Mouse (Mus musculus) heart, adult 2 months (tissue): ENCODE measurements around the gene Zfand6.

ENCODE experiments used
- CTCF ChIP-seq: fragments of 200-600 bp; IDR thresholded peaks from 2 replicates; pipeline ENCODE4 v1.8.1; 2022; ENCODE audit warnings: antibody characterized with exemption, mild to moderate bottlenecking, moderate library complexity
- EP300 ChIP-seq: fragments of 200-500 bp; IDR thresholded peaks from 2 replicates; pipeline ENCODE4 v1.6.1; 2011; ENCODE audit warnings: low read depth, low read length, control low read depth; ENCODE audit not compliant: insufficient read depth
- POLR2A ChIP-seq: fragments of 200-500 bp; IDR thresholded peaks from 2 replicates; pipeline ENCODE4 v1.6.1; 2011; ENCODE audit warnings: mild to moderate bottlenecking, low read depth, low read length, control low read depth; ENCODE audit not compliant: insufficient read depth

DNA sequence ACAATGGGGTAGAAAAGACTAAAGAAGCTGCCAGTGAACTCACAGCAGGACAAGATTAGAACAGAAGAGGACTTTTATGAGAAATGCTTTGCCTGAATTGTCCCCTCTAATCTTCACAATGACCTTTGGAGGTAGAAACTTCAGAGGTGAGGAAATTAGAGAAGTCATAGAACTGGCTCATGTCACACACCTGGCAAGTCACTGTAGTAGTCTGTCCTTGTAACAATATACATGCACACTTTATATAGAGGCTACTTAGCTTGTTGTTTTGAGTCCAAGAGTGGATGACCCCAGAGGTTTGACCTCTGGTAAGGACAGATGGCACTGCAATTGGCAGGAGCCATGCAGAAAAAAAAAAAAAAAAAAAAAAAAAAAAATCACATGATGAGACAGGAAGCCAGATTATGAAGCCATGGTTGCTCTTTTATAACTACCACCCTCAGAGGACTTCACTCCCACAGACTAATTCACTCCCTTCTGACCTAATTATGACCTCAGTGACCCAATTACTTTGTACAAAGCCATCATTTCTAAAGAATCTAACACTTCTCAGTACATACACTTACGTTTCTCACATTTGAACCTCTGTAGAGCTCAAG, 20.1 kb downstream of the Zfand6 start:
- TF ChIP-seq POLR2A: no peak
- no peak for TF ChIP-seq EP300
- TF ChIP-seq CTCF: no peak
